Mouse (Mus musculus) limb, embryonic 11.5 days (tissue): Measurements from ENCODE around the gene Ptcra. TPM values are rescaled to one million over a fixed set of nuclear protein-coding genes. Genes with fewer than 3 reads are reported as not detected.
"Not testable (repeated sequence)": the region's sequence is repeated elsewhere in the genome, so short reads cannot be mapped to it uniquely, and the experiment has no call there.

Experiments
- ATAC-seq: fragments of 200-750 bp; cut with Nextera tagmentation; 2 replicates; pipeline ENCODE4 v1.8.0; 2017; ENCODE audit warnings: low read depth; ENCODE audit not compliant: insufficient number of reproducible peaks, low FRiP score, low TSS enrichment
- DNase-seq: peaks from one replicate; pipeline ENCODE4 v3.0.0-alpha.2; 2015; ENCODE audit warnings: low spot score
- H3K27ac ChIP-seq: fragments of 300-500 bp; sonication (generic); replicated peaks from 2 replicates; pipeline ENCODE4 v1.5.1; 2014; ENCODE audit warnings: low read depth, mild to moderate bottlenecking, low read length
- H3K27me3 ChIP-seq: fragments of 300-500 bp; sonication (generic); 2 replicates; pipeline ENCODE4 v1.6.1; 2014; ENCODE audit warnings: mild to moderate bottlenecking, low read length, mixed read lengths; ENCODE audit not compliant: control insufficient read depth, insufficient read depth
- H3K36me3 ChIP-seq: fragments of 300-500 bp; sonication (generic); 2 replicates; pipeline ENCODE4 v1.6.1; 2014; ENCODE audit warnings: mild to moderate bottlenecking, low read length, moderate library complexity, mixed read lengths; ENCODE audit not compliant: control insufficient read depth, insufficient read depth
- H3K4me1 ChIP-seq: fragments of 300-500 bp; sonication (generic); 2 replicates; pipeline ENCODE4 v1.6.1; 2014; ENCODE audit warnings: low read length, mixed read lengths; ENCODE audit not compliant: control insufficient read depth, insufficient read depth
- H3K4me2 ChIP-seq: fragments of 300-500 bp; sonication (generic); 2 replicates; pipeline ENCODE4 v1.6.1; 2014; ENCODE audit warnings: low read depth, mild to moderate bottlenecking, moderate library complexity; ENCODE audit not compliant: severe bottlenecking
- H3K4me3 ChIP-seq: fragments of 300-500 bp; sonication (generic); 2 replicates; pipeline ENCODE4 v1.5.1; 2014; ENCODE audit warnings: low read depth, low read length
- H3K9ac ChIP-seq: fragments of 300-500 bp; sonication (generic); 2 replicates; pipeline ENCODE4 v1.6.1; 2014; ENCODE audit warnings: mild to moderate bottlenecking, low read length
- H3K9me3 ChIP-seq: fragments of 300-500 bp; sonication (generic); 2 replicates; pipeline ENCODE4 v1.6.1; 2016; ENCODE audit warnings: low read length; ENCODE audit not compliant: control insufficient read depth
- WGBS: fragments of 180-500 bp; shearing (Covaris S2); extraction: QIAGEN DNeasy Blood & Tissue Kit; methylation state at CpG from one replicate; pipeline ENCODE4 v1.1.7; 2014; 5-methylcytosine and 5-hydroxymethylcytosine counted together
- polyA plus RNA-seq: library from polyadenylated mRNA; unstranded; fragments of >200 nt; fragmentation: Nextera tagmentation; extraction: Ambion mirVana; gene quantifications from 2 replicates; pipeline ENCODE4 v1.2.1, GENCODE M21; 2014

The Ptcra gene
- polyA plus RNA-seq, 1 experiment from 2014 or later: 0.91 TPM

- no peak for ATAC-seq
- Histone ChIP-seq H3K27me3 (no peaks in the 10 kb centered on the region), H3K27ac (no peak overlapping the region), H3K4me1 (no peaks in the 10 kb centered on the region), H3K36me3 (no peaks in the 10 kb centered on the region), H3K4me3 (no peak overlapping the region), H3K9ac (no peak overlapping the region), H3K4me2 (no peak overlapping the region), H3K9me3 (no peaks in the 10 kb centered on the region)
- 77% methylated on average over 2 of the region's 2 CpGs for WGBS
- DNase-seq: no peak
Observed at GRCm38 (mm10) chr17:46792963-46793362, 29.5 kb upstream of the Ptcra start.

GRCm38 (mm10) chr17:46787974-46788373 lies 24.5 kb upstream of the Ptcra start:
- not testable (repeated sequence) for H3K27me3 ChIP-seq, H3K4me1 ChIP-seq, H3K27ac ChIP-seq, H3K4me3 ChIP-seq, H3K36me3 ChIP-seq, H3K4me2 ChIP-seq, H3K9ac ChIP-seq, DNase-seq, H3K9me3 ChIP-seq, ATAC-seq
- WGBS: 62% methylated on average over 2 of the region's 2 CpGs

- no peaks in the 10 kb centered on the region for H3K36me3 ChIP-seq
- H3K27ac ChIP-seq: no peak overlapping the region
- 91% methylated on average over 5 of the region's 5 CpGs for WGBS
- H3K4me1 ChIP-seq: no peaks in the 10 kb centered on the region
- no peaks in the 10 kb centered on the region for H3K9me3 ChIP-seq
- ATAC-seq (no peak), DNase-seq (no peak)
- no peak overlapping the region for H3K4me2 ChIP-seq
- H3K9ac ChIP-seq: no peak overlapping the region
- H3K27me3 ChIP-seq: no peaks in the 10 kb centered on the region
- H3K4me3 ChIP-seq: no peak overlapping the region
Observed at GRCm38 (mm10) chr17:46786952-46787351, 23.4 kb upstream of the Ptcra start.

GRCm38 (mm10) chr17:46783222-46783565 lies 19.7 kb upstream of the Ptcra start:
- H3K4me3 ChIP-seq: peak overlapping the region; percentile 76
- no peak overlapping the region for H3K9ac ChIP-seq
- DNase-seq: no peak
- no peaks in the 10 kb centered on the region for H3K9me3 ChIP-seq
- H3K4me1 ChIP-seq: no peaks in the 10 kb centered on the region
- 78% methylated on average over 2 of the region's 2 CpGs for WGBS
- no peak overlapping the region; the same call in 1 of the 2 replicates for H3K4me2 ChIP-seq
- no peak overlapping the region for H3K27ac ChIP-seq
- peaks cover 22% of the 10 kb centered on the region for H3K36me3 ChIP-seq
- H3K27me3 ChIP-seq: no peaks in the 10 kb centered on the region
- no peak; the same call in 1 of the 2 replicates for ATAC-seq

GRCm38 (mm10) chr17:46782341-46783221 lies 19.1 kb upstream of the Ptcra start, which contains the start of gene Rpl7l1:
TSS of gene Rpl7l1 (minus strand) at chr17:46782672.
- Histone ChIP-seq H3K27me3 (no peaks in the 10 kb centered on the region), H3K36me3 (peaks cover 27% of the 10 kb centered on the region), H3K4me1 (no peaks in the 10 kb centered on the region), H3K9me3 (no peaks in the 10 kb centered on the region), H3K4me2 (peak within 1 kb of the TSS; percentile 72), H3K4me3 (peak within 1 kb of the TSS; percentile 76), H3K27ac (peak within 1 kb of the TSS; percentile 81), H3K9ac (peak within 1 kb of the TSS; percentile 81)
- under 1% methylated on average over 44 of the region's 44 CpGs for WGBS
- DNase-seq: peak; percentile 95
- peak; percentile 83 for ATAC-seq

GRCm38 (mm10) chr17:46781876-46782275 lies 18.4 kb upstream of the Ptcra start:
- 7% methylated on average over 11 of the region's 11 CpGs for WGBS
- Histone ChIP-seq H3K27me3 (no peaks in the 10 kb centered on the region), H3K4me2 (peak overlapping the region; percentile 72), H3K4me1 (no peaks in the 10 kb centered on the region), H3K36me3 (peaks cover 30% of the 10 kb centered on the region), H3K9ac (peak overlapping the region; percentile 81), H3K27ac (peak overlapping the region; percentile 81), H3K4me3 (peak overlapping the region; percentile 76), H3K9me3 (no peaks in the 10 kb centered on the region)
- DNase-seq (no peak), ATAC-seq (no peak)

- DNase-seq: no peak
Observed at GRCm38 (mm10) chr17:46776087-46776486, 12.6 kb upstream of the Ptcra start.

GRCm38 (mm10) chr17:46775070-46775469 lies 11.6 kb upstream of the Ptcra start:
- Histone ChIP-seq H3K4me3 (no peak overlapping the region), H3K4me2 (no peak overlapping the region), H3K9me3 (no peaks in the 10 kb centered on the region), H3K9ac (no peak overlapping the region), H3K27ac (no peak overlapping the region), H3K27me3 (no peaks in the 10 kb centered on the region), H3K36me3 (peaks cover 33% of the 10 kb centered on the region), H3K4me1 (0 out of 2 replicates have a peak, but pooled peaks cover 6% of the 10 kb centered on the region)
- DNase-seq (no peak), ATAC-seq (no peak)
- 95% methylated on average over 9 of the region's 9 CpGs for WGBS

More at GRCm38 (mm10) chr17:46776087-46776486, 12.6 kb upstream of the Ptcra start:
- Histone ChIP-seq H3K4me1 (0 out of 2 replicates have a peak, but pooled peaks cover 6% of the 10 kb centered on the region), H3K27ac (no peak overlapping the region), H3K9me3 (no peaks in the 10 kb centered on the region), H3K36me3 (peaks cover 38% of the 10 kb centered on the region), H3K27me3 (no peaks in the 10 kb centered on the region), H3K9ac (no peak overlapping the region), H3K4me2 (no peak overlapping the region), H3K4me3 (no peak overlapping the region)
- no peak for ATAC-seq
- WGBS: 84% methylated on average over 3 of the region's 3 CpGs
